Mouse (Mus musculus) CH12.LX (cell line): ENCODE results near the gene Gli2. TPM values are rescaled to one million over a fixed set of nuclear protein-coding genes. Genes with fewer than 3 reads are reported as not detected.

Experiments
- DNase-seq: peaks from one replicate; pipeline ENCODE4 v3.0.0-alpha.2; 2013; ENCODE audit errors: extremely low read depth
- H3K27ac ChIP-seq: 2 replicates; pipeline ENCODE4 v1.5.1; 2012; ENCODE audit warnings: low read depth, mild to moderate bottlenecking, control low read depth, moderate library complexity; ENCODE audit not compliant: insufficient read depth
- H3K27me3 ChIP-seq: replicated peaks from 2 replicates; pipeline ENCODE3; 2012; ENCODE audit warnings: inconsistent platforms
- H3K36me3 ChIP-seq, 2 experiments: replicated peaks in 1 of 2; 2 replicates each; pipeline versions ENCODE3 to v1.6.1; 2012; ENCODE audit warnings: inconsistent platforms in 1 of 2, low read length in 1 of 2, mild to moderate bottlenecking in 1 of 2, mixed read lengths in 1 of 2, moderate library complexity in 1 of 2; ENCODE audit not compliant: control insufficient read depth in 1 of 2, insufficient read depth in 1 of 2
- H3K4me1 ChIP-seq, 2 experiments: 2 replicates each; pipeline ENCODE4 v1.6.1; 2012; ENCODE audit warnings: inconsistent platforms in 1 of 2, moderate library complexity in 1 of 2; ENCODE audit not compliant: insufficient read depth in 2 of 2, control insufficient read depth in 1 of 2
- H3K4me2 ChIP-seq: 2 replicates; pipeline ENCODE4 v1.6.1; 2012; ENCODE audit warnings: low read depth, mild to moderate bottlenecking, control low read depth; ENCODE audit not compliant: poor library complexity, insufficient read depth, severe bottlenecking
- H3K4me3 ChIP-seq, 3 experiments: fragments of 150-350 bp in 1 of 3; sonication (generic) in 1 of 3; replicated peaks in 1 of 3; 2 replicates each; pipeline versions ENCODE3 to v1.5.1; 2011 to 2012; ENCODE audit warnings: low read depth in 2 of 3, low read length in 2 of 3, mild to moderate bottlenecking in 2 of 3, moderate library complexity in 2 of 3, control low read depth in 1 of 3, improper control_type of control experiment in 1 of 3, inconsistent platforms in 1 of 3, mixed read lengths in 1 of 3; ENCODE audit not compliant: poor library complexity in 1 of 3
- H3K79me2 ChIP-seq: replicated peaks from 2 replicates; pipeline ENCODE4 v1.6.1; 2012; ENCODE audit warnings: mild to moderate bottlenecking, moderate library complexity; ENCODE audit not compliant: control insufficient read depth, poor library complexity, insufficient read depth, severe bottlenecking; ENCODE audit errors: extremely low read depth
- H3K9ac ChIP-seq: 2 replicates; pipeline ENCODE4 v1.6.1; 2012; ENCODE audit warnings: low read depth, mild to moderate bottlenecking, control low read depth, moderate library complexity; ENCODE audit not compliant: insufficient read depth
- H3K9me3 ChIP-seq: replicated peaks from 2 replicates; pipeline ENCODE3; 2012; ENCODE audit warnings: low read length, inconsistent platforms, mixed read lengths
- BHLHE40 ChIP-seq: IDR thresholded peaks from 2 replicates; pipeline ENCODE4 v1.6.1; 2011; ENCODE audit warnings: mild to moderate bottlenecking, low read depth, low read length, improper control_type of control experiment
- CHD1 ChIP-seq: IDR thresholded peaks from 2 replicates; pipeline ENCODE4 v1.6.1; 2012; ENCODE audit warnings: low read depth, low read length, improper control_type of control experiment, inconsistent platforms
- CHD2 ChIP-seq: IDR thresholded peaks from 2 replicates; pipeline ENCODE4 v1.6.1; 2011; ENCODE audit warnings: low read length, improper control_type of control experiment
- CTCF ChIP-seq, 2 experiments: IDR thresholded peaks in 1 of 2; conservative IDR thresholded peaks in 1 of 2; 2 replicates each; pipeline ENCODE4 v1.5.1; 2011 to 2012; ENCODE audit warnings: low read depth in 2 of 2, low read length in 2 of 2, improper control_type of control experiment in 1 of 2, inconsistent platforms in 1 of 2, mild to moderate bottlenecking in 1 of 2, moderate library complexity in 1 of 2
- E2F4 ChIP-seq: IDR thresholded peaks from 2 replicates; pipeline ENCODE4 v1.6.1; 2011; ENCODE audit warnings: low read depth, low read length, improper control_type of control experiment; ENCODE audit not compliant: insufficient replicate concordance
- ELF1 ChIP-seq: IDR thresholded peaks from 2 replicates; pipeline ENCODE4 v1.6.1; 2014; ENCODE audit warnings: low read depth, mild to moderate bottlenecking, inconsistent platforms, low read length, improper control_type of control experiment
- EP300 ChIP-seq: IDR thresholded peaks from 2 replicates; pipeline ENCODE4 v1.6.1; 2011; ENCODE audit warnings: low read length, improper control_type of control experiment
- ETS1 ChIP-seq: conservative IDR thresholded peaks from 2 replicates; pipeline ENCODE4 v1.6.1; 2012; ENCODE audit warnings: low read depth, mild to moderate bottlenecking, inconsistent platforms, low read length, improper control_type of control experiment, moderate library complexity
- GABPA ChIP-seq: IDR thresholded peaks from 2 replicates; pipeline ENCODE4 v1.6.1; 2012; ENCODE audit warnings: low read depth, low read length, improper control_type of control experiment, inconsistent platforms; ENCODE audit not compliant: insufficient replicate concordance
- HCFC1 ChIP-seq: IDR thresholded peaks from 2 replicates; pipeline ENCODE4 v1.6.1; 2012; ENCODE audit warnings: low read depth, mild to moderate bottlenecking, inconsistent platforms, low read length, improper control_type of control experiment
- IRF4 ChIP-seq: IDR thresholded peaks from 2 replicates; pipeline ENCODE4 v1.6.1; 2014; ENCODE audit warnings: low read depth, mild to moderate bottlenecking, inconsistent platforms, low read length, improper control_type of control experiment
- JUN ChIP-seq: IDR thresholded peaks from 2 replicates; pipeline ENCODE4 v1.6.1; 2011; ENCODE audit warnings: low read depth, mild to moderate bottlenecking, low read length, improper control_type of control experiment, moderate library complexity; ENCODE audit not compliant: insufficient read depth
- JUND ChIP-seq: conservative IDR thresholded peaks from 2 replicates; pipeline ENCODE4 v1.6.1; 2011; ENCODE audit warnings: low read depth, low read length, improper control_type of control experiment
- KAT2A ChIP-seq: IDR thresholded peaks from 2 replicates; pipeline ENCODE4 v1.6.1; 2012; ENCODE audit warnings: low read length, improper control_type of control experiment, inconsistent platforms; ENCODE audit not compliant: insufficient replicate concordance
- MAFK ChIP-seq: IDR thresholded peaks from 2 replicates; pipeline ENCODE4 v1.6.1; 2011; ENCODE audit warnings: low read length, improper control_type of control experiment; ENCODE audit not compliant: insufficient replicate concordance
- NELFE ChIP-seq: IDR thresholded peaks from 2 replicates; pipeline ENCODE4 v1.6.1; 2011; ENCODE audit warnings: low read depth, low read length, improper control_type of control experiment
- NRF1 ChIP-seq: IDR thresholded peaks from 2 replicates; pipeline ENCODE4 v1.6.1; 2014; ENCODE audit warnings: low read depth, mild to moderate bottlenecking, inconsistent platforms, low read length, improper control_type of control experiment, moderate library complexity
- PAX5 ChIP-seq: IDR thresholded peaks from 2 replicates; pipeline ENCODE4 v1.6.1; 2012; ENCODE audit warnings: low read length, inconsistent platforms, mixed read lengths
- POLR2A ChIP-seq: IDR thresholded peaks from 2 replicates; pipeline ENCODE4 v1.6.1; 2011; ENCODE audit warnings: low read depth, mild to moderate bottlenecking, improper control_type of control experiment, low read length
- POLR2AphosphoS2 ChIP-seq: IDR thresholded peaks from 2 replicates; pipeline ENCODE4 v1.6.1; 2011; ENCODE audit warnings: low read depth, low read length, improper control_type of control experiment
- RAD21 ChIP-seq: IDR thresholded peaks from 2 replicates; pipeline ENCODE4 v1.6.1; 2011; ENCODE audit warnings: low read depth, mild to moderate bottlenecking, low read length, improper control_type of control experiment, moderate library complexity
- SIN3A ChIP-seq: IDR thresholded peaks from 2 replicates; pipeline ENCODE4 v1.6.1; 2012; ENCODE audit warnings: low read length, improper control_type of control experiment, inconsistent platforms
- SMC3 ChIP-seq: IDR thresholded peaks from 2 replicates; pipeline ENCODE4 v1.6.1; 2011; ENCODE audit warnings: low read depth, low read length, improper control_type of control experiment
- TBP ChIP-seq: conservative IDR thresholded peaks from 2 replicates; pipeline ENCODE4 v1.6.1; 2011; ENCODE audit warnings: low read depth, low read length, improper control_type of control experiment
- TCF12 ChIP-seq: IDR thresholded peaks from 2 replicates; pipeline ENCODE4 v1.6.1; 2014; ENCODE audit warnings: low read depth, mild to moderate bottlenecking, inconsistent platforms, low read length, improper control_type of control experiment
- UBTF ChIP-seq: IDR thresholded peaks from 2 replicates; pipeline ENCODE4 v1.6.1; 2012; ENCODE audit warnings: low read depth, mild to moderate bottlenecking, inconsistent platforms, low read length, improper control_type of control experiment, moderate library complexity
- USF1 ChIP-seq: IDR thresholded peaks from 2 replicates; pipeline ENCODE4 v1.6.1; 2014; ENCODE audit warnings: low read depth, mild to moderate bottlenecking, inconsistent platforms, low read length, improper control_type of control experiment
- ZMIZ1 ChIP-seq: IDR thresholded peaks from 2 replicates; pipeline ENCODE4 v1.6.1; 2012; ENCODE audit warnings: low read depth, mild to moderate bottlenecking, inconsistent platforms, low read length, improper control_type of control experiment
- dilution Hi-C: fragments of 300-500 bp; cut with MboI; formaldehyde crosslinking; loops from 2 replicates; pipeline ENCODE4 v1.14.3; 2020; ENCODE audit warnings: low sequenced_read_pairs; ENCODE audit not compliant: extremely low pct_unique_long_range_greater_than_20kb, extremely low pct_ligation_motif_present
- in situ Hi-C: fragments of 300-500 bp; cut with MboI; formaldehyde crosslinking; loops from 3 replicates; pipeline ENCODE4 v1.14.3; 2019; ENCODE audit warnings: low sequenced_read_pairs, low pct_ligation_motif_present, low pct_unique_long_range_greater_than_20kb, mixed read lengths
- polyA plus RNA-seq: library from polyadenylated mRNA; unstranded; fragments of >175 nt; gene quantifications from 2 replicates; pipeline ENCODE4 v1.2.1, GENCODE M21; 2012; ENCODE audit warnings: low read depth; ENCODE audit not compliant: insufficient read length
- total RNA-seq, 2 experiments: library from RNA; depleted of rRNA; stranded (reverse); fragments of 300-350 nt in 1 of 2; fragments of >200 nt in 1 of 2; gene quantifications; 2 replicates each; pipeline ENCODE4 v1.2.3; 2012 to 2014

Gli2 gene
- total and polyA plus RNA-seq, 3 experiments: not detected

GRCm38 (mm10) chr1:118932167-118932566 is 121.3 kb downstream of the Gli2 start:
- in situ Hi-C loops: no loop called here
- Histone ChIP-seq H3K27ac (no peak overlapping the region), H3K36me3 (no peaks in the 10 kb centered on the region), H3K27me3 (no peaks in the 10 kb centered on the region), H3K4me2 (no peak overlapping the region), H3K9me3 (peaks cover 91% of the 10 kb centered on the region), H3K79me2 (no peaks in the 10 kb centered on the region), H3K9ac (no peak overlapping the region), H3K4me1 (no peaks in the 10 kb centered on the region), H3K4me3 (no peak overlapping the region)
- TF ChIP-seq NELFE: no peak
- TF ChIP-seq UBTF: no peak
- TF ChIP-seq POLR2A: no peak
- TF ChIP-seq E2F4: no peak
- no peak for TF ChIP-seq HCFC1
- no peak for TF ChIP-seq ETS1
- no peak for TF ChIP-seq CTCF (conservative IDR thresholded peaks at IDR 0.05 in 1 of 2, IDR thresholded peaks at IDR 0.05 in 1 of 2; ENCODE audit: low read depth in 2 of 2, low read length in 2 of 2)
- no peak for TF ChIP-seq USF1
- TF ChIP-seq KAT2A: no peak
- TF ChIP-seq BHLHE40: no peak
- no peak for TF ChIP-seq ZMIZ1
- no peak for TF ChIP-seq POLR2AphosphoS2
- TF ChIP-seq JUND: no peak
- TF ChIP-seq TCF12: no peak
- TF ChIP-seq JUN: no peak
- no peak for TF ChIP-seq EP300
- no peak for TF ChIP-seq CHD1
- TF ChIP-seq IRF4: no peak
- dilution Hi-C loops: no loop called here
- DNase-seq: no peak

- no peaks in the 10 kb centered on the region for H3K79me2 ChIP-seq
- no peaks in the 10 kb centered on the region for H3K4me1 ChIP-seq
- H3K27me3 ChIP-seq: no peaks in the 10 kb centered on the region
- no peak overlapping the region for H3K4me2 ChIP-seq
- H3K4me3 ChIP-seq: no peak overlapping the region
- TF ChIP-seq CHD1 (no peak), ETS1 (no peak), NRF1 (no peak), E2F4 (no peak), GABPA (no peak), SMC3 (no peak), RAD21 (no peak), CHD2 (no peak), POLR2AphosphoS2 (no peak), TCF12 (no peak), MAFK (no peak), NELFE (no peak), PAX5 (no peak), SIN3A (no peak), ELF1 (no peak), TBP (no peak), JUND (no peak), JUN (no peak), HCFC1 (no peak)
- no peak overlapping the region for H3K27ac ChIP-seq
- DNase-seq: no peak
- H3K9ac ChIP-seq: no peak overlapping the region
- peaks cover 92% of the 10 kb centered on the region for H3K9me3 ChIP-seq
- in situ Hi-C loops: no loop called here
- dilution Hi-C loops: no loop called here
- H3K36me3 ChIP-seq: no peaks in the 10 kb centered on the region
These were observed 125.7 kb downstream of the Gli2 start for GRCm38 (mm10) chr1:118927543-118928354.
